Comparison of ENCODE assay signal across 8 mouse cellular contexts in the genomic region with DNA sequence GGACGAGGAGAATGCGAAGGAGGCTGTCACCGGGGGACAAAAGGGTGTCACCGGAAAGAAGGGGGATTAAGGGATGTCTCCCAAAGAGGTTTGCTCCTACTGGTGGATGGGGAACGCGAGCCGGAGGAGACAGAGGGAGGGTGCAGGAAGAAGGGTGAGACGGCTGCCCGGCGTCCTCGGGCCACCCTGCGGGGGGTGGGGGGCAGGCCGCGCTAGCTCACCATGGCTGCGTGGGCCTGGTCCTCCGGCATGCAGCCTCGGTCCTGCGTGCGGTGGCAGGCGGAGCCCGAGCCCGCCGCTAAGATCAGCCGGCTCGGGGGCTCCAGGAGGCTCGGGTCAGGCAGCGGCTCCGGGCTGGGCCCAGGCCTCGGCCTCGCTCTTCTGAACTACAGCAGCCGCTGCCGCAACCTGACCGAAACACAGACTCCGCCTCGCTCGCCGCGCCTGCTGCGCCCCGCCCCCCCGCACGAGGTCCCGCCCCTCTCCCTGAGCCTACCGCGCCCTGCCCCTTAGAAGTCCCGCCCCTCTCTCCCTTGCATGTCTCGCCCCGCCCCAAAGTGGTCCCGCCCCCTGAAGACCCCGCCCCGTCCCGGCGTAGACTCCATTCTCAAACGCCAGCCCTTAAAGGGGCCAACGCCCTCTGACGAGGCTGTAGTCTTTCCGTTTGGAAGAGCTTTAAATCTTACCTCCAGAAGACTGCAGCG. TPM values are rescaled to one million over a fixed set of nuclear protein-coding genes. Genes with fewer than 3 reads are reported as not detected.
DNase-seq lines count a peak whose midpoint lies in the region; ATAC-seq and TF ChIP-seq lines count a peak whose summit lies in the region.

Gene Zyg11b (minus strand): TSS at position 427 of the 704 bp plus-strand sequence.

- H3K9me3 ChIP-seq in hindbrain, embryonic 12.5 days (replicated peaks) = 0 out of 2 replicates have a peak, but pooled peaks cover 6% of the 10 kb centered on the region

- TF ChIP-seq CTCF in Patski (IDR thresholded peaks at IDR 0.05) = no peak

- H3K4me2 ChIP-seq in hindbrain, embryonic 12.5 days (replicated peaks) = peak within 1 kb of the TSS; percentile 75

- peak; percentile 34 for DNase-seq in Patski (ENCODE audit: low read depth, low spot score)
- DNase-seq in cerebellum, postnatal 10 days = peak; percentile 97 to 98
- peak; percentile 72 to 84 for DNase-seq in frontal cortex, postnatal 10 days (ENCODE audit: low spot score in 2 of 2)
- peak; percentile 82 to 85 for DNase-seq in layer of hippocampus, postnatal 36 days
- peak; percentile 91 for DNase-seq in lung, postnatal 36 days
- DNase-seq in retina, postnatal 1 day = peak; percentile 95
- DNase-seq in urinary bladder, adult 18-20 months (ENCODE audit: low spot score in 2 of 2) = peak; percentile 81

- CTCF ChIA-PET in Patski (lab: Charles Lee) = interaction anchor here (2.8 kb wide), 1 partner anchor 26 kb away, joined by 10 read pairs; the partner anchor contains the start of gene Coa7

- no peaks in the 10 kb centered on the region for H3K36me3 ChIP-seq in hindbrain, embryonic 12.5 days

- POLR2A ChIA-PET in Patski (lab: Charles Lee) = interaction anchor here (1.2 kb wide), 1 partner anchor 22 kb away, joined by 5 read pairs; no protein-coding TSS in a partner anchor

- in situ Hi-C loops in Patski (cut with MboI; ENCODE audit: low pct_unique_long_range_greater_than_20kb) = no loop called here

- WGBS in hindbrain, embryonic 12.5 days = 1% methylated on average over 49 of the region's 58 CpGs

- H3K9ac ChIP-seq in hindbrain, embryonic 12.5 days = peak within 1 kb of the TSS; percentile 87

- no peaks in the 10 kb centered on the region for H3K27me3 ChIP-seq in Patski
- no peaks in the 10 kb centered on the region for H3K27me3 ChIP-seq in hindbrain, embryonic 12.5 days

- peak within 1 kb of the TSS; percentile 82 for H3K4me3 ChIP-seq in hindbrain, embryonic 12.5 days

- H3K4me1 ChIP-seq in hindbrain, embryonic 12.5 days = peaks cover 20% of the 10 kb centered on the region

- peak; percentile 92 for ATAC-seq in Patski
- peak; percentile 95 for ATAC-seq in hindbrain, embryonic 12.5 days (ENCODE audit: low FRiP score)

- H3K27ac ChIP-seq in hindbrain, embryonic 12.5 days = peak within 1 kb of the TSS; percentile 92

RNA-seq across cellular contexts. Expression of gene Zyg11b, which starts in this region (rescaled TPM):
- polyA plus RNA-seq in Patski (2021) = 16.8 TPM
- polyA plus RNA-seq in hindbrain, embryonic 12.5 days (2016; fragmentation: Nextera tagmentation; extraction: Ambion mirVana) = 31.9 and 32.2 TPM in 2 replicates
- 100 to 1,000 TPM; 101 to 110 TPM for total RNA-seq in layer of hippocampus, postnatal 36 days (2021)

Comparison
In these comparisons a context has a peak if more than half of its experiments do, and no peak if none do; other contexts are left out.
1. Peak in every context shown above with its lines: DNase-seq, ATAC-seq, H3K4me3 ChIP-seq and H3K27ac ChIP-seq.
2. DNase-seq: peak in every context shown above with its lines; median percentile 98 in cerebellum, postnatal 10 days; 95 in retina, postnatal 1 day; 91 in lung, postnatal 36 days; 84 in layer of hippocampus, postnatal 36 days; 81 in urinary bladder, adult 18-20 months; 78 in frontal cortex, postnatal 10 days; 34 in Patski.